Mouse (Mus musculus): ENCODE measurements at regions not wholly inside any gene's neighbourhood (a gene's known extent, or its start where the extent isn't known, plus 50 kb on each side); places are given as distances from the start of the nearest gene placed in this dataset.

DNA sequence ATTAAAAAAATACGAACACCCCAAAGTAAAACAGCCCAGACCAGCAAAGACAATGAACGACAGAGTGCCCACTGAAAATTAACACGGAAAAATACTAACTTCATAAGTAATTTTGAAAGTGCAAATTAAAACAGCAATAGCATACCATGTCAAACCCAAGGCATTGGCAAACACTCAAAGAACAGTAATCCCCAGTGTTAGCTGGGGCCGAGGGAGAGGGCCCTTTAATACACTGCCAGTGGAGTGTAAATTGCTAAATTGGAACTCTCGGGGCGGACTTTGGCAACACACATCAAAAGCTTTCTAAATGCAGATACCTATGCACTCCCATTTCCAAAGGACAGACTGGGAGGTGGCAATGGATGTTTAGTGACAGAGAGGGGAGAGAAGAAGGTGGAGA, 361.6 kb downstream of the Hs3st3b1 start:
- no peak overlapping the region for H3K9ac ChIP-seq (ENCODE audit: insufficient read depth, low read depth, low read length, poor library complexity, severe bottlenecking)
- H3K4me1 ChIP-seq (ENCODE audit: control insufficient read depth in 2 of 2, insufficient read depth in 2 of 2, low read length in 2 of 2, poor library complexity in 1 of 2), result no peaks in the 10 kb centered on the region
- no peak overlapping the region for H3K27ac ChIP-seq (ENCODE audit: insufficient read depth, low read depth, low read length, poor library complexity, severe bottlenecking)
- no peaks in the 10 kb centered on the region for H3K9me3 ChIP-seq (ENCODE audit: control insufficient read depth, insufficient read depth, low read depth, low read length)
- no peak for DNase-seq (ENCODE audit: low read depth, low spot score)
- H3K36me3 ChIP-seq (ENCODE audit: control insufficient read depth, insufficient read depth, low read length, poor library complexity, severe bottlenecking), result no peaks in the 10 kb centered on the region
- in situ Hi-C loops (cut with MboI; ENCODE audit: low sequenced_read_pairs in 2 of 2, unreplicated experiment in 2 of 2), result no loop called here
- TF ChIP-seq CHD2 (IDR thresholded peaks at IDR 0.05; ENCODE audit: low read depth, low read length) (no peak), ZC3H11A (IDR thresholded peaks at IDR 0.05; ENCODE audit: borderline replicate concordance, low read depth, low read length) (no peak), MAFK (IDR thresholded peaks at IDR 0.05; ENCODE audit: insufficient read depth, low read depth, low read length) (no peak), ZNF384 (IDR thresholded peaks at IDR 0.05; ENCODE audit: low read depth, low read length) (no peak), HCFC1 (IDR thresholded peaks at IDR 0.05; ENCODE audit: borderline replicate concordance, insufficient read depth, low read length) (no peak)
- H3K4me3 ChIP-seq (ENCODE audit: insufficient read depth in 1 of 2, low read depth in 1 of 2, low read length in 2 of 2, poor library complexity in 1 of 2, severe bottlenecking in 1 of 2), result no peak overlapping the region

DNA sequence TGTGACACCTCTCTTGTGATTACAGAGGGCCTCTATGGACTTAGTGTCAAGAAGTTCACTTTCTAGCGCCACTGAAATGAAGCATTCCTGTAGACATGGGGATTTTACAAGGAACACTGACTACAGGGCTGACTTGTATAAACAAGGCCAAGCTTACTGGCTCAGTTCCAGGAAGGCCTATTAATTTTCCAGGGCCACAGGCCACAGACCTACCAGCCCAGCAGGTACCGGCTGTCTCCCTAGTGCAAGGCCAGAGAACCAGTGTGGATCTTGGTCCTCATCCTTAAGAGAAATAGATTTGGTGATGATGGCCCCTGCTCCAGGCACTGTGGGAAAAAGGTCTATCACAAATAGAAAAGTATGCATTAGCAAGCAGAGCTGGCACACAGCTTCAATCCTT, 359.4 kb downstream of the Hs3st3b1 start:
- no peaks in the 10 kb centered on the region for H3K4me1 ChIP-seq (ENCODE audit: control insufficient read depth in 2 of 2, insufficient read depth in 2 of 2, low read length in 2 of 2, poor library complexity in 1 of 2)
- no peak overlapping the region for H3K9ac ChIP-seq (ENCODE audit: insufficient read depth, low read depth, low read length, poor library complexity, severe bottlenecking)
- no peak overlapping the region for H3K4me3 ChIP-seq (ENCODE audit: insufficient read depth in 1 of 2, low read depth in 1 of 2, low read length in 2 of 2, poor library complexity in 1 of 2, severe bottlenecking in 1 of 2)
- no peaks in the 10 kb centered on the region for H3K36me3 ChIP-seq (ENCODE audit: control insufficient read depth, insufficient read depth, low read length, poor library complexity, severe bottlenecking)
- no peak overlapping the region for H3K27ac ChIP-seq (ENCODE audit: insufficient read depth, low read depth, low read length, poor library complexity, severe bottlenecking)
- TF ChIP-seq HCFC1 (IDR thresholded peaks at IDR 0.05; ENCODE audit: borderline replicate concordance, insufficient read depth, low read length) (no peak), ZNF384 (IDR thresholded peaks at IDR 0.05; ENCODE audit: low read depth, low read length) (no peak), MAFK (IDR thresholded peaks at IDR 0.05; ENCODE audit: insufficient read depth, low read depth, low read length) (no peak), ZC3H11A (IDR thresholded peaks at IDR 0.05; ENCODE audit: borderline replicate concordance, low read depth, low read length) (no peak), CHD2 (IDR thresholded peaks at IDR 0.05; ENCODE audit: low read depth, low read length) (no peak)
- no peaks in the 10 kb centered on the region for H3K9me3 ChIP-seq (ENCODE audit: control insufficient read depth, insufficient read depth, low read depth, low read length)
- in situ Hi-C loops (cut with MboI; ENCODE audit: low sequenced_read_pairs in 2 of 2, unreplicated experiment in 2 of 2), result no loop called here
- no peak for DNase-seq (ENCODE audit: low read depth, low spot score)

DNA sequence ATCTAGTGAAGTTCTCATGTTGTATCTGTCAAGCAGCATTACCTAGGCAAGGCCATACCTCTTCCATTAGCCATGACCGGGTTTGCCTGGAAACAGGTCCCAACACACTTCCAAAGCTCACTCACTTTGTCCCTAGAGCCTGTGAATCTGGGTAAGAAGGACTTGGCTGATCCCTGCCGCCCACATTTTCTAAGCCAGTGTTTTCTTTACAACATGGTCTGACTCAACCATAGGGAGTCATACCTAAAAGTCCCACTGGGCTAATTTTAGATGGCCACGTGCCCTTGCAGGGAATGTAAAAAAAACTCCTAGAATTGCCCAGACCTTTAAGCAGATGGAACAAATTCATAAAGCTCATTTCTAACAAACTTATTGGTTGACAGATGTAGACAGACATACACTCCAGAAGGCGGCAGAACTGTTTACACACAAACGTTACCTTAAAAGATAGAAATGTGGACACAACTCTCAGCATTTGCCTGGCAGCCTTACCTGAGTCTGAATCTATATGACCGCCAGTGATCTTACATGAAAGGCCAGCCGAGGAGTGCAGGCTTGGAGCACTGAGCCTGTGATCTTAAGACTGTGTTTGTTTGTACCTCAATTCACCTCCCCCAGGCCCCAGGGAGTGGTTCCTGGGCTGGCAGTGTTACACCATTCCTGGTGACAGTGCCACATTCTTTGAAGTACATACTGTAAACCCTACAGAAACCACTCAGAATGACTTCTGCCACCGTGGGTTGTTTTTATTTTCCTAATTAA, 356.4 kb downstream of the Hs3st3b1 start:
- no peak for TF ChIP-seq ZC3H11A (IDR thresholded peaks at IDR 0.05; ENCODE audit: borderline replicate concordance, low read depth, low read length)
- no peak for TF ChIP-seq HCFC1 (IDR thresholded peaks at IDR 0.05; ENCODE audit: borderline replicate concordance, insufficient read depth, low read length)
- no peak for TF ChIP-seq MAFK (IDR thresholded peaks at IDR 0.05; ENCODE audit: insufficient read depth, low read depth, low read length)
- TF ChIP-seq ZNF384 (IDR thresholded peaks at IDR 0.05; ENCODE audit: low read depth, low read length), result no peak
- no peak for TF ChIP-seq CHD2 (IDR thresholded peaks at IDR 0.05; ENCODE audit: low read depth, low read length)
- no peak overlapping the region for H3K9ac ChIP-seq (ENCODE audit: insufficient read depth, low read depth, low read length, poor library complexity, severe bottlenecking)
- H3K27ac ChIP-seq (ENCODE audit: insufficient read depth, low read depth, low read length, poor library complexity, severe bottlenecking), result no peak overlapping the region
- no peaks in the 10 kb centered on the region for H3K9me3 ChIP-seq (ENCODE audit: control insufficient read depth, insufficient read depth, low read depth, low read length)
- DNase-seq (ENCODE audit: low read depth, low spot score), result no peak
- in situ Hi-C loops (cut with MboI; ENCODE audit: low sequenced_read_pairs in 2 of 2, unreplicated experiment in 2 of 2), result no loop called here
- no peak overlapping the region for H3K4me3 ChIP-seq (ENCODE audit: insufficient read depth in 1 of 2, low read depth in 1 of 2, low read length in 2 of 2, poor library complexity in 1 of 2, severe bottlenecking in 1 of 2)
- H3K4me1 ChIP-seq (ENCODE audit: control insufficient read depth in 2 of 2, insufficient read depth in 2 of 2, low read length in 2 of 2, poor library complexity in 1 of 2), result no peaks in the 10 kb centered on the region
- H3K36me3 ChIP-seq (ENCODE audit: control insufficient read depth, insufficient read depth, low read length, poor library complexity, severe bottlenecking), result no peaks in the 10 kb centered on the region

DNA sequence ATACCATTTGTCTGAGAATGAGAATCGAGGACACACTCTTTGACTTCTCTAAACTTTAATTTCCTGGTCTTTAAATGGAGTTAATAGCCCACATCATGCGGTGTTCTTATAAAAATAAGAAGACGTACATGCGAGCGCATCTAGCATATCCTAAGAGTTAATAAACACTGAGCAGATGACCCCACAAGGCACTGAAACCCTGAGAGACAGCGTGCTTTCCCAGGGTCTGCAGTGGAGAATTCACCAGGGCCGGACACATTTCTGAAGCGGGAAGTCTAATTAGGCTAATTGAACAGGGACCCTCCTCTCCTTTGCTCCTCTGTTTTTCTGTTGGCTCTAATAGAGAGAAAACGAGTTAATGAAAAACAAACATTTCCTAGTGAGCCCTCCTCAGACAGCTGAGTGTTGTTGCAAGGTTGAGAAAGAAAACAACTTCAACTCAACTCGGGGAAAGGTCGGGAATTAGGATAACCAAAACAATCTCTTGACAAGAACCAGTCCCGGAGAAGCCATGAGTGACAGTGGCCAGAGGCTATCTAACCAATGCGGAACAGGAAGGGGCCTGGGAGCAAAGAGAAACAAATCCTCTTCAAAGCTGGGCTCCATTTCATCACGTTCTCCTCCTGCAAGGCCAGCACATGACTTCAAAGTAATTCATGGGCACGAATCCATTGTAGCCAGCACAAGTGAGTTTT, 352.2 kb downstream of the Hs3st3b1 start:
- Histone ChIP-seq H3K4me1 (ENCODE audit: control insufficient read depth in 2 of 2, insufficient read depth in 2 of 2, low read length in 2 of 2, poor library complexity in 1 of 2) (no peaks in the 10 kb centered on the region), H3K9me3 (ENCODE audit: control insufficient read depth, insufficient read depth, low read depth, low read length) (no peaks in the 10 kb centered on the region), H3K4me3 (ENCODE audit: insufficient read depth in 1 of 2, low read depth in 1 of 2, low read length in 2 of 2, poor library complexity in 1 of 2, severe bottlenecking in 1 of 2) (no peak overlapping the region), H3K36me3 (ENCODE audit: control insufficient read depth, insufficient read depth, low read length, poor library complexity, severe bottlenecking) (no peaks in the 10 kb centered on the region), H3K27ac (ENCODE audit: insufficient read depth, low read depth, low read length, poor library complexity, severe bottlenecking) (no peak overlapping the region), H3K9ac (ENCODE audit: insufficient read depth, low read depth, low read length, poor library complexity, severe bottlenecking) (no peak overlapping the region)
- in situ Hi-C loops (cut with MboI; ENCODE audit: low sequenced_read_pairs in 2 of 2, unreplicated experiment in 2 of 2), result no loop called here
- TF ChIP-seq HCFC1 (IDR thresholded peaks at IDR 0.05; ENCODE audit: borderline replicate concordance, insufficient read depth, low read length) (no peak), MAFK (IDR thresholded peaks at IDR 0.05; ENCODE audit: insufficient read depth, low read depth, low read length) (no peak), ZNF384 (IDR thresholded peaks at IDR 0.05; ENCODE audit: low read depth, low read length) (no peak), ZC3H11A (IDR thresholded peaks at IDR 0.05; ENCODE audit: borderline replicate concordance, low read depth, low read length) (no peak), CHD2 (IDR thresholded peaks at IDR 0.05; ENCODE audit: low read depth, low read length) (no peak)
- no peak for DNase-seq (ENCODE audit: low read depth, low spot score)

All from ES-E14 (cell line).